Mouse (Mus musculus) myocyte (in vitro differentiated cells): Measurements from ENCODE around the gene Kdm1a. TPM values are rescaled to one million over a fixed set of nuclear protein-coding genes. Genes with fewer than 3 reads are reported as not detected.
A peak's percentile ranks its signal among the peaks of the same experiment; 100 is the strongest.

Source experiments
- H3K27me3 ChIP-seq: one replicate; pipeline ENCODE4 v1.6.1; 2011; ENCODE audit not compliant: control insufficient read depth, insufficient read depth, insufficient read length
- H3K36me3 ChIP-seq: one replicate; pipeline ENCODE4 v1.6.1; 2011; ENCODE audit not compliant: control insufficient read depth, insufficient read depth
- H3K4me2 ChIP-seq: one replicate; pipeline ENCODE4 v1.6.1; 2011; ENCODE audit warnings: low read depth, control low read depth
- H3K4me3 ChIP-seq: one replicate; pipeline ENCODE4 v1.5.1; 2011; ENCODE audit warnings: mild to moderate bottlenecking, control low read depth, moderate library complexity
- H3K79me2 ChIP-seq: one replicate; pipeline ENCODE4 v1.6.1; 2011; ENCODE audit not compliant: control insufficient read depth, insufficient read depth
- H3ac ChIP-seq: one replicate; pipeline ENCODE4 v1.6.1; 2011; ENCODE audit not compliant: control insufficient read depth, insufficient read length
- CEBPB ChIP-seq: IDR thresholded peaks from 2 replicates; pipeline ENCODE4 v1.6.1; 2011; ENCODE audit warnings: mild to moderate bottlenecking, moderate library complexity; ENCODE audit not compliant: poor library complexity, insufficient read depth, severe bottlenecking
- E2F4 ChIP-seq: IDR thresholded peaks from one replicate; pipeline ENCODE4 v1.6.1; 2011; ENCODE audit warnings: mild to moderate bottlenecking, control low read depth, moderate library complexity; ENCODE audit not compliant: insufficient read depth
- MAX ChIP-seq: IDR thresholded peaks from one replicate; pipeline ENCODE4 v1.6.1; 2011; ENCODE audit warnings: low read depth, mild to moderate bottlenecking, control low read depth
- MYOD1 ChIP-seq, 3 experiments: IDR thresholded peaks; one replicate each; pipeline ENCODE4 v1.6.1; 2011; ENCODE audit warnings: control low read depth in 2 of 3, low read depth in 2 of 3, mild to moderate bottlenecking in 2 of 3, moderate library complexity in 1 of 3; ENCODE audit not compliant: insufficient read length in 2 of 3, control insufficient read depth in 1 of 3
- MYOG ChIP-seq, 3 experiments: IDR thresholded peaks; one replicate each; pipeline ENCODE4 v1.6.1; 2011; ENCODE audit warnings: control low read depth in 2 of 3, low read depth in 2 of 3, mild to moderate bottlenecking in 2 of 3; ENCODE audit not compliant: insufficient read length in 2 of 3, control insufficient read depth in 1 of 3, insufficient read depth in 1 of 3
- POLR2A ChIP-seq: IDR thresholded peaks from one replicate; pipeline ENCODE4 v1.6.1; 2011; ENCODE audit warnings: low read depth, mild to moderate bottlenecking, control low read depth, moderate library complexity; ENCODE audit not compliant: insufficient read length
- POLR2AphosphoS2 ChIP-seq: IDR thresholded peaks from one replicate; pipeline ENCODE4 v1.6.1; 2011; ENCODE audit warnings: low read depth, control low read depth; ENCODE audit not compliant: insufficient read length
- REST ChIP-seq: IDR thresholded peaks from one replicate; pipeline ENCODE4 v1.6.1; 2011; ENCODE audit warnings: mild to moderate bottlenecking, control low read depth, moderate library complexity; ENCODE audit not compliant: insufficient read depth, insufficient read length
- SRF ChIP-seq: IDR thresholded peaks from one replicate; pipeline ENCODE4 v1.6.1; 2011; ENCODE audit warnings: low read depth; ENCODE audit not compliant: control insufficient read depth, insufficient read length
- TCF12 ChIP-seq: IDR thresholded peaks from one replicate; pipeline ENCODE4 v1.6.1; 2011; ENCODE audit warnings: mild to moderate bottlenecking, control low read depth; ENCODE audit not compliant: poor library complexity, insufficient read depth, severe bottlenecking
- TCF3 ChIP-seq: IDR thresholded peaks from one replicate; pipeline ENCODE4 v1.6.1; 2011; ENCODE audit warnings: low read depth, control low read depth; ENCODE audit not compliant: insufficient read length
- USF1 ChIP-seq: IDR thresholded peaks from one replicate; pipeline ENCODE4 v1.6.1; 2011; ENCODE audit warnings: low read depth, mild to moderate bottlenecking, control low read depth, moderate library complexity
- polyA plus RNA-seq: library from polyadenylated mRNA; unstranded; fragments of >200 nt; fragmentation: generic; extraction: Trizol; gene quantifications from one replicate; pipeline ENCODE4 v1.2.1, GENCODE M21; 2012; ENCODE audit warnings: missing spikeins

Gene Kdm1a
- polyA plus RNA-seq, 1 experiment: 52.8 TPM

DNA sequence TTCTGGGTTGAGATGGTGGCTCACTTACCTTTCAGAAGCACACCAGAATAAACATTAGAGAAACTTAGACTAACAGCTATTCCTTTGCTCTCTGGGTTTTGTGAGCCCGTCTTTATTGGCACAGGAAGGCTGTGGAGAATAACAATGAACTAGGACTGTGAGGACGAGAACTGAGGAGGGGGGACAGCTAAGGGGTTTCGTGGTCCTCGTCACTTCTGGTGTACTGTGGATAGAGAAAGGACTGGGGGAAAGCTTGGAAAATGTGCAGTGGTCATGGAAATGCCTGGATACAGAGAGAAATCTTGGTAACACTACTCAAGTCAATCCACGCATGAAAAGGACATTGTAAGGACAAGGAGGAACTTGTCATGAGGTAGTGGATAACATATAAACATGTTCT, 80.6 kb downstream of the Kdm1a start:
- Histone ChIP-seq H3K79me2 (peaks cover 66% of the 10 kb centered on the region), H3K4me3 (no peak overlapping the region), H3K4me2 (no peak overlapping the region), H3K36me3 (no peaks in the 10 kb centered on the region), H3K27me3 (no peaks in the 10 kb centered on the region), H3ac (no peak overlapping the region)
- TF ChIP-seq MAX: no peak
- no peak for TF ChIP-seq POLR2AphosphoS2
- no peak for TF ChIP-seq SRF
- no peak for TF ChIP-seq MYOG (IDR thresholded peaks at IDR 0.05; ENCODE audit: control insufficient read depth in 1 of 3, insufficient read depth in 1 of 3, insufficient read length in 2 of 3, low read depth in 2 of 3)
- TF ChIP-seq E2F4: no peak
- no peak for TF ChIP-seq CEBPB
- no peak for TF ChIP-seq REST
- no peak for TF ChIP-seq TCF3

DNA sequence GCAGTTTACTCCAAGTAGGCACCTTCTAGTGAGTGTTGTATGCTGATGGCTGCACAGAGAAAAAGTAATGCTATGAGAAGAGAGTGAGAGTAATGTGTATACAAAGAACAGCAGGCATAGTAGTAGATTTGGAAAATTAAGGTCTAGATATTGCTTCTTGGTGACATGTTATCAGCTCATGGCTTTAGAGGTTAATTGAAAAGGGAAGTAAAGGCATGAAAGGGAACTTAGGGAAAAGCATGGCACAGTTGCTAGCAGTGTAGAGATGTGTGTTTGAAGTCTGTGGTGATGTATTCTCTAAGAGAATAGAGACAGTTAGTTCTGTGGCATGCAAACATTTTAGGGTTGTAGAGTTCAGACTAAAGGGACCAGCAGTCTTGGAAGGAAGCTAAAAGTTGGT, 82.7 kb downstream of the Kdm1a start:
- Histone ChIP-seq H3ac (no peak overlapping the region), H3K4me3 (no peak overlapping the region), H3K36me3 (no peaks in the 10 kb centered on the region), H3K79me2 (peaks cover 84% of the 10 kb centered on the region), H3K4me2 (no peak overlapping the region), H3K27me3 (no peaks in the 10 kb centered on the region)
- TF ChIP-seq SRF (no peak), CEBPB (no peak), TCF3 (no peak), USF1 (no peak), E2F4 (no peak), TCF12 (no peak), REST (no peak), POLR2A (no peak), POLR2AphosphoS2 (no peak), MYOD1 (IDR thresholded peaks at IDR 0.05; ENCODE audit: control insufficient read depth in 1 of 3, insufficient read length in 2 of 3, low read depth in 2 of 3) (no peak), MAX (no peak), MYOG (IDR thresholded peaks at IDR 0.05; ENCODE audit: control insufficient read depth in 1 of 3, insufficient read depth in 1 of 3, insufficient read length in 2 of 3, low read depth in 2 of 3) (no peak)

DNA sequence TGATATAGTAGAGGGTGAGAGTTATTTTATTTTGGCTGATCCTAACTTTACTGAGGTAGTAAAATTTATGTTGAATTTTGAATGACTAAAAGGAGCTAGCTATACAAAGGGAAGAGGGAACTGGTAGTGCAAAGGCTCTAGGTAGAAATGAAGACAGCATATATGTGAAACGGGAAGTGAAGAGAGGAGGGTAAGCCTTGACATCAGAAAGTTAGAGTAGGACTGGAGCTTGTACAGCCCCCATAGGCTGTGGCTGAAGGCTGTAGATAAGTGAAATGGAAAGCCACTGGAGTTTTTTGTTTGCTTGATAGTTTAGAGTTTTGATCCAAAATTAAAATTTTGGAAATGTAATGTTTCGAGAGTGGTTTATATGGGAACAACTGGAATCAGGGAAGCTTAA, 83.9 kb downstream of the Kdm1a start:
- Histone ChIP-seq H3K4me2 (peak overlapping the region; percentile 87), H3K27me3 (no peaks in the 10 kb centered on the region), H3K79me2 (peaks cover 89% of the 10 kb centered on the region), H3K36me3 (no peaks in the 10 kb centered on the region), H3K4me3 (no peak overlapping the region), H3ac (no peak overlapping the region)
- no peak for TF ChIP-seq E2F4

DNA sequence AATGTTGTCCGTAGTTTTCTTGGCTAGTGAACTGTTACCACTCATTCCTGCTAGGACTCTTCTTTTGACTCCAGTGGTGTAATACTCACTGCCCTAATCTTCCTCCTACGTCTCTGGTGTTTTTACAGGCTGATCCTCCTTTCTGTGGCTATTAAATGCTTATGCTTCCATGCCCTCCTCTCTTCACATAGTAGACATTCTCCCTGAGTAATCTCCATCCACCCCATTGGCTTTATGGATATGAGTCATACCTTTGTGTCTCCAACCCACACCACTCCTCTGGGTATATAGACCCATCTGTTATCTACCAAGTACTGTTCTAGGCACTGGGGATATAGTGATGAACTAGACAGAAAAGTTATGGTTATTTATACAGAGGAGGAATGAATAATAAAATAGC, 84.4 kb downstream of the Kdm1a start:
- TF ChIP-seq USF1 (no peak), TCF3 (no peak), CEBPB (no peak), REST (no peak), SRF (no peak), POLR2AphosphoS2 (no peak), MYOD1 (IDR thresholded peaks at IDR 0.05; ENCODE audit: control insufficient read depth in 1 of 3, insufficient read length in 2 of 3, low read depth in 2 of 3) (no peak), POLR2A (no peak), MAX (no peak), MYOG (IDR thresholded peaks at IDR 0.05; ENCODE audit: control insufficient read depth in 1 of 3, insufficient read depth in 1 of 3, insufficient read length in 2 of 3, low read depth in 2 of 3) (no peak), E2F4 (no peak), TCF12 (no peak)

DNA sequence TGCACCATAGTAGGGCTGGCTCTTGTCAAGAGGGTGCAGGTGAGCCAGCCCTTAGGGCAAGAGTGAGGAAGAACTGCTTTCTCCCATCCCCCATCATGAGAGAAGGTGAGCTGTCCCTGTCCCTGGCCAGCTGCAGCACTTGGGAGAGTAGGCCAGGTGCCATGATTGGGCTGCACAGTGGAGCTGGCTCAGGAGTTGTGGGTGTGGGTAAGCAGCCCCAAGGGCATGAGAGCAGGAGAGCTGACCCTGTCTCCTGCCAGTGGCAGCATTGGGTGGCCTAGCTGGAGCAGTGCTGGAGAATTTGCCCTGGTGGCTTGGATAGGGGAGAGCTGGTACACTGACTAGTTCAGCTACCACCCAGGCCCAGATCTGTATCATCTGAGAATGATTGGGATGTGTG, 89.6 kb downstream of the Kdm1a start:
- H3K4me2 ChIP-seq: peak overlapping the region; percentile 5
- H3K27me3 ChIP-seq: no peaks in the 10 kb centered on the region
- peaks cover 99% of the 10 kb centered on the region for H3K79me2 ChIP-seq
- no peak overlapping the region for H3K4me3 ChIP-seq
- TF ChIP-seq MYOG (IDR thresholded peaks at IDR 0.05; ENCODE audit: control insufficient read depth in 1 of 3, insufficient read depth in 1 of 3, insufficient read length in 2 of 3, low read depth in 2 of 3) (peak in 1 of 3 experiments; percentile 63), POLR2A (no peak), MYOD1 (IDR thresholded peaks at IDR 0.05; ENCODE audit: control insufficient read depth in 1 of 3, insufficient read length in 2 of 3, low read depth in 2 of 3) (peak in 2 of 3 experiments; percentile 33 to 70)
- H3K36me3 ChIP-seq: no peaks in the 10 kb centered on the region
- no peak overlapping the region for H3ac ChIP-seq

More for the DNA sequence above, 84.4 kb downstream of the Kdm1a start:
- Histone ChIP-seq H3K27me3 (no peaks in the 10 kb centered on the region), H3K36me3 (no peaks in the 10 kb centered on the region), H3K4me3 (no peak overlapping the region), H3K4me2 (peak overlapping the region; percentile 87), H3K79me2 (peaks cover 89% of the 10 kb centered on the region), H3ac (no peak overlapping the region)
